Mouse (Mus musculus) lung, adult 2 months (tissue): Measurements from ENCODE around the gene Ldlr.

Experiments used
- CTCF ChIP-seq: fragments of 200-500 bp; IDR thresholded peaks from 2 replicates; pipeline ENCODE4 v1.5.1; 2011; ENCODE audit warnings: mild to moderate bottlenecking, low read length, control low read depth; ENCODE audit not compliant: insufficient read depth
- POLR2A ChIP-seq: fragments of 200-500 bp; IDR thresholded peaks from 2 replicates; pipeline ENCODE4 v1.6.1; 2011; ENCODE audit warnings: low read depth, mild to moderate bottlenecking, control low read depth, low read length, borderline replicate concordance; ENCODE audit errors: extremely low read depth

- TF ChIP-seq CTCF = no peak
- peak; percentile 81; the same call in 1 of the 2 replicates for TF ChIP-seq POLR2A
Measured at GRCm38 (mm10) chr9:21798345-21799009, 75.2 kb downstream of the Ldlr start, which contains the start of gene Kank2.
